In genomic region chr10:11306054-11306367, GRCm38 (mm10) we compare ENCODE assay signal across 9 mouse cellular contexts. TPM values are rescaled to one million over a fixed set of nuclear protein-coding genes. Genes with fewer than 3 reads are reported as not detected.
DNase-seq lines count a peak whose midpoint lies in the region; ATAC-seq and TF ChIP-seq lines count a peak whose summit lies in the region.
"Had no signal": no experiment of that assay in that cellular context is flagged by ENCODE, and none has a peak within 500 bp of the region (broad histone marks: within the 10 kb centered on the region; RNA-seq: fewer than 3 reads in every experiment).

No protein-coding gene starts in this region.

- no peak overlapping the region for H3K4me2 ChIP-seq in heart, embryonic 12.5 days
- H3K4me2 ChIP-seq in lung, embryonic 16.5 days (ENCODE audit: low read depth, low read length): no peak overlapping the region

- peaks cover 3% of the 10 kb centered on the region; the same call in 1 of the 2 replicates for H3K4me1 ChIP-seq in heart, embryonic 12.5 days (replicated peaks)
- H3K4me1 ChIP-seq in lung, embryonic 16.5 days (replicated peaks; ENCODE audit: control insufficient read depth, insufficient read depth, low read length): peaks cover 4% of the 10 kb centered on the region; the same call in 1 of the 2 replicates

- H3K9ac ChIP-seq in heart, embryonic 12.5 days: no peak overlapping the region
- no peak overlapping the region for H3K9ac ChIP-seq in lung, embryonic 16.5 days (ENCODE audit: low read length)

- no peak overlapping the region for H3K27ac ChIP-seq in heart, embryonic 12.5 days (ENCODE audit: poor library complexity, severe bottlenecking)
- H3K27ac ChIP-seq in lung, embryonic 16.5 days (ENCODE audit: low read length): no peak overlapping the region

- WGBS in heart, embryonic 12.5 days: 52% methylated on average over 2 of the region's 2 CpGs
- WGBS in lung, embryonic 16.5 days: 20% methylated on average over 2 of the region's 2 CpGs

- in situ Hi-C loops in Patski (cut with MboI; ENCODE audit: low pct_unique_long_range_greater_than_20kb): no loop called here

- ATAC-seq in heart, embryonic 12.5 days (ENCODE audit: insufficient number of reproducible peaks, low FRiP score): no peak
- peak; percentile 26 for ATAC-seq in Patski
- peak; percentile 97 for ATAC-seq in lung, embryonic 16.5 days (ENCODE audit: low read depth)

- CTCF ChIA-PET in Patski (lab: Charles Lee): interaction anchor here (1.2 to 1.9 kb wide), 2 partner anchors 20 to 38 kb away, joined by 3 to 5 read pairs; partner anchors contain the start of gene Epm2a

- peak; percentile 11 to 29 for DNase-seq in heart, postnatal 14 days
- no peak for DNase-seq in Patski (ENCODE audit: low read depth, low spot score)
- DNase-seq in kidney, adult 8-10 months: peak; percentile 7 to 22
- no peak for DNase-seq in urinary bladder, postnatal 4 days (ENCODE audit: low spot score in 2 of 2)
- DNase-seq in thymus, postnatal 10 days (ENCODE audit: low spot score in 2 of 2): no peak
- DNase-seq in left cerebral cortex, adult 9 months (ENCODE audit: low spot score in 2 of 2): no peak

- POLR2A ChIA-PET in Patski (lab: Charles Lee): no interaction called here

- H3K36me3 ChIP-seq in heart, embryonic 12.5 days: peaks cover 7% of the 10 kb centered on the region; the same call in 1 of the 2 replicates
- H3K36me3 ChIP-seq in lung, embryonic 16.5 days (ENCODE audit: control insufficient read depth, insufficient read depth, low read length): no peaks in the 10 kb centered on the region

- H3K9me3 ChIP-seq in heart, embryonic 12.5 days (replicated peaks): no peaks in the 10 kb centered on the region
- H3K9me3 ChIP-seq in lung, embryonic 16.5 days (ENCODE audit: control insufficient read depth, low read length): no peaks in the 10 kb centered on the region

- no peaks in the 10 kb centered on the region for H3K27me3 ChIP-seq in heart, embryonic 12.5 days (replicated peaks)
- H3K27me3 ChIP-seq in Patski: no peaks in the 10 kb centered on the region
- H3K27me3 ChIP-seq in lung, embryonic 16.5 days (ENCODE audit: control insufficient read depth, insufficient read depth, low read depth, low read length): no peaks in the 10 kb centered on the region
- H3K27me3 ChIP-seq: CH12.LX had no signal

- H3K4me3 ChIP-seq in heart, embryonic 12.5 days: no peak overlapping the region
- no peak overlapping the region for H3K4me3 ChIP-seq in lung, embryonic 16.5 days (ENCODE audit: low read length)

- TF ChIP-seq CTCF in Patski (IDR thresholded peaks at IDR 0.05): no peak

- intact Hi-C loops in heart, postnatal 14 days (cut with DNase I): no loop called here

RNA-seq across cellular contexts. Expression of gene Fbxo30, which starts 24.9 kb away (rescaled TPM):
- total RNA-seq in heart, postnatal 14 days (2021): 10 to 100 TPM; 26.1 to 27.4 TPM
- polyA plus RNA-seq in heart, embryonic 12.5 days (2016; fragmentation: Nextera tagmentation; extraction: Ambion mirVana): 48.8 and 54.0 TPM in 2 replicates
- 21.3 TPM for polyA plus RNA-seq in Patski (2021)
- polyA plus RNA-seq in lung, embryonic 16.5 days (2015; fragmentation: Nextera tagmentation; extraction: Ambion mirVana): 33.1 and 34.8 TPM in 2 replicates

RNA-seq across cellular contexts. Expression of gene Epm2a, which starts 37.2 kb away (rescaled TPM):
- total RNA-seq in heart, postnatal 14 days (2021): 10 to 100 TPM; 19.9 to 21.8 TPM
- 1.7 TPM in 2 replicates for polyA plus RNA-seq in heart, embryonic 12.5 days (2016; fragmentation: Nextera tagmentation; extraction: Ambion mirVana)
- polyA plus RNA-seq in Patski (2021): 3.2 TPM
- 0.35 and 0.48 TPM in 2 replicates for polyA plus RNA-seq in lung, embryonic 16.5 days (2015; fragmentation: Nextera tagmentation; extraction: Ambion mirVana)
- total RNA-seq: CH12.LX had no signal

Comparison
In these comparisons a context has a peak if more than half of its experiments do, and no peak if none do; other contexts are left out.
1. DNase-seq: peak in heart, postnatal 14 days (2 of 2) and kidney, adult 8-10 months (2 of 2); none in Patski (single experiment), urinary bladder, postnatal 4 days (0 of 2), thymus, postnatal 10 days (0 of 2) and left cerebral cortex, adult 9 months (0 of 2).